Mouse (Mus musculus): Measurements from ENCODE around the gene Nptn. TPM values are rescaled to one million over a fixed set of nuclear protein-coding genes. Genes with fewer than 3 reads are reported as not detected.
A peak's percentile ranks its signal among the peaks of the same experiment; 100 is the strongest.
"Not testable (repeated sequence)": the region's sequence is repeated elsewhere in the genome, so short reads cannot be mapped to it uniquely, and the experiment has no call there.

Nptn gene
- polyA plus RNA-seq, 1 experiment from 2014 or later, result 124 TPM

DNA sequence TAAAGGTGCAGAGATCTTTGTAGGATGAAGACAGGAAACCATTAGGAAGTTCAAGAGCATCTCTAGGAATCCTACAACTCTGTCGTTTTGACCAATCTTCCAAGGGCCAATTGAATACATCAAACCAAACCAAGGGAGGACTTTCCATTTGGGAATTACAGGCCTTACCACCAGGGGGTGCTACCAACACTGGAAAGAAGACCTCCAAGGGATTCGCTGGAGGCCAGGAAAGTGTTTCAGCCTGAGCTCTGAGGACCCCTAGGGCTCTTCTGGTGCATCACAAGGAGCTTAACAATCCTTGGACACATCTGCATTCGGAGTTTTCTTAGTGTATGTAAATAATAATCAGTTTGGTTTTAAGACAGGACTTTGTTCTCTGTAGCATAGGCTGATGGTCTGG is 3.4 kb upstream of the Nptn start:
- Histone ChIP-seq H3K4me3 (no peak overlapping the region), H3K9me3 (no peaks in the 10 kb centered on the region), H3K4me2 (no peak overlapping the region), H3K4me1 (peaks cover 5% of the 10 kb centered on the region), H3K9ac (no peak overlapping the region), H3K36me3 (no peaks in the 10 kb centered on the region), H3K27me3 (no peaks in the 10 kb centered on the region), H3K27ac (no peak overlapping the region)
- WGBS, result 15% methylated on average over 3 of the region's 3 CpGs
- ATAC-seq (ENCODE audit: insufficient number of reproducible peaks, low FRiP score, low TSS enrichment, low read depth), result no peak

DNA sequence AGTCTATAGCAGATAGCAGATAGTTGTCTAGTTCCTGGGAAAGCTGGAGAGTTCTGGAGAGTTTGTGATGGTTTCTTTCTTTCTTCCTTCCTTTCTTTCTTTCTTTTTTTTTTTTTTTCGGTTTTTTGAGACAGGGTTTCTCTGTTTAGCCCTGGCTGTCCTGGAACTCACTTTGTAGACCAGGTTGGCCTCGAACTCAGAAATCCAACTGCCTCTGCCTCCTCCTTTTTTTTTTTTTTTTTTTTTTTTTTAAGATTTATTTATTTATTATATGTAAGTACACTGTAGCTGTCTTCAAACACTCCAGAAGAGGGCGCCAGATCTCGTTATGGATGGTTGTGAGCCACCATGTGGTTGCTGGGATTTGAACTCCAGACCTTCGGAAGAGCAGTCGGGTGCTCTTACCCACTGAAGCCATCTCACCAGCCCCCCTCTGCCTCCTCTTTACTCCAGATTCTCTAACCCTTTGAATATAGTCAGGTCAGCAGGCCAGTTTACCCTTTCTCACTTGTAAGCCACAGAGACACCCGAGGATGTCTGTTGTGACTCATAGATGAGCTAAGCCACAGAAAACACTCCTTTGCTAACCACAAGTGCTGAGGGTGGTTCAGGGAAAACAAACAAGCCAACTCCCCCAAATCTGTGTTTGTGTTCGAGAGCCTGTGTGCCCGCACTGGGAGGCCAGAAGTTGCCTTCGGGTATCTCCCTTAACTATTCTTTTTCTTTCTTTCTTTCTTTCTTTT is 1.4 kb upstream of the Nptn start:
- ATAC-seq (ENCODE audit: insufficient number of reproducible peaks, low FRiP score, low TSS enrichment, low read depth); H3K27me3 ChIP-seq; H3K36me3 ChIP-seq; H3K9me3 ChIP-seq; H3K4me2 ChIP-seq; H3K4me1 ChIP-seq; H3K9ac ChIP-seq; H3K27ac ChIP-seq; H3K4me3 ChIP-seq: not testable (repeated sequence)
- 78% methylated on average over 10 of the region's 10 CpGs for WGBS

DNA sequence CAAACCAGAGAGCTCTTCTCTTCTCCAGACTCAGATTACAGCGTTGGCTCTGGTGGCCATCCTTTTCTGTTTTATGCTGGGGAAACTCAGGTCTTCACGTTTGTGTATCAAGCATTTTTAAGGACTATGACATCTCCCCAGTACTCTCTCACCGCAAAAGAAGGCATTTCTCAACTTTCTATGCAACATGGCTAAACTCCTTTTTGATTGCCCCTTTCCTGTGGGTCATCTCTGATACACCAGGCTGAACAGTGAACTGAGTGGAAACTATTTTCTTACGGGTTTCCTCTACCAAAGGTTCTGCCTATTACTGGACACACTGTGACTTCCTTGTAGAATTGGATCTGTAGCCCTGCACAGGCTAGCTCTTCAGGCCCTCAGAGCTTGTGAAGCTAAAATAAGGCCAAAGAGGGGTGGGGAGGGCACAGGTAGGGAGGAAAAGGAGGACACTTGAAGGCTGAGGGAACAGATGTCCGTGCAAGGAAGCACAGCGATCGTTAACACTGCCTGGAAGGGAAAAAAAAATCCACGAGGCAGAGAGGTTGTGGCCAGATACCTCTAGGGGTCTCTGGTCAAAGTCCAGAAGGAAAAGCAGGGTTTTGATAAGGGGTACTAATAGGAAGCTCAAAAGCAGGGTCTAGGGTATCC is 633 bp upstream of the Nptn start:
- Histone ChIP-seq H3K4me3 (peak overlapping the region; percentile 92), H3K9me3 (no peaks in the 10 kb centered on the region), H3K27ac (peak overlapping the region; percentile 86), H3K27me3 (no peaks in the 10 kb centered on the region), H3K36me3 (no peaks in the 10 kb centered on the region), H3K4me2 (peak overlapping the region; percentile 63), H3K9ac (peak overlapping the region; percentile 42), H3K4me1 (peaks cover 5% of the 10 kb centered on the region)
- WGBS, result 30% methylated on average over 8 of the region's 8 CpGs
- ATAC-seq (ENCODE audit: insufficient number of reproducible peaks, low FRiP score, low TSS enrichment, low read depth), result no peak

DNA sequence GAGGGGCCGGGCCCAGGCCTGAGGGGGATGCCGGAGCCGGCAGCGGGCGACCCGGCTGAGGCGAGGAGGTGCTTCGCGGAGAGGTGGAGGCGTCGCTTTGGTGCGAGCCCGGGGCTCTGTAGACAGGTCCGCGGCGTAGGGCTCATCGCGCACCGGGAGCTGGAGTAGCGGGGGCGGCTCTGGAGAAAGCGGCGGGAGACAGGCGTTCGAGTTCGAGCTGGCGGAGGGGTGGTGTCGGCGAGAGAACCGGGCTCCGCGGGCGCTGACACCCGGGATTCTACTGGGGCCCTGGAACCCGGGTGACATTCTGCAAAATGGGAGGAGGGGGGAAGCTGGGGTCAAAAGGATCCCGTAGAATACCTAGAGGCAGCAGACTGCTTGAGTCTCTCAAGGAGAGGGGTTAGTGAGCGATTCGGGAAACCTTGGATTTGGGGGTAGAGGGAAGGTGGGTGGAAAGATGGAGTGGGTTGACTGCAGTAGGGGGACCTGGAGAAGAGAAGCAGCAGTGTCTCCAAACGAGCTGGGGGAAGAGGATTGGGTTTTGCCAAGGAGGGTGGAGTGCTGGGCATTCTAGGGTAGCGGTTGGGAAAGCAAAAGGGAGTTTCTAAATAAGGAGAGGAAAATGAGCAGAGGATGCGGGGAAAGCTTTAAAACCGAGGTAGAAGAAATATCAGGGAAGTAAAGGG is 684 bp downstream of the Nptn start:
- no peaks in the 10 kb centered on the region for H3K9me3 ChIP-seq
- H3K27ac ChIP-seq, result peak overlapping the region; percentile 96
- WGBS, result under 1% methylated on average over 42 of the region's 42 CpGs
- H3K4me2 ChIP-seq, result peak overlapping the region; percentile 56
- no peaks in the 10 kb centered on the region for H3K36me3 ChIP-seq
- peaks cover 5% of the 10 kb centered on the region for H3K4me1 ChIP-seq
- H3K27me3 ChIP-seq, result no peaks in the 10 kb centered on the region
- H3K4me3 ChIP-seq, result peak overlapping the region; percentile 92
- no peak; the same call in 1 of the 2 replicates for ATAC-seq (ENCODE audit: insufficient number of reproducible peaks, low FRiP score, low TSS enrichment, low read depth)
- H3K9ac ChIP-seq, result peak overlapping the region; percentile 99

DNA sequence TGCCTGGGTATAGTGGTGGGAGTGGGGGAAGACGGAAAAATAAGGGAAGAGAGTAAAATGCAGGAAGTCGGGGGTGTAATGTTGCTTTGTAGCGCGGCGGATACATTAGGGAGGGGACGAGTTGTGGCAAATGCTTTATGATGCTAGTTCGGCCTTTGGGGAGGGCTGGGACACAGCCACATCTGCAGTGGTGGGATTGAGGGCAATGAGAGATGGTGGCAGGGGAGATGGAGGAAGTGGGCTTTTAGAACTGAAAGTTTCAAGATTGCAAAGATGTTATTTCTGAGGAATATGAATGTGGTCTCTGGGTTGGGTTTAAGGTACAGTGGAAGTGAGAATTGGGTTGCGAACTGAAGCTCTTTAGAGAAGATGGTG is 1.2 kb downstream of the Nptn start:
- H3K9me3 ChIP-seq, result no peaks in the 10 kb centered on the region
- peak overlapping the region; percentile 99 for H3K9ac ChIP-seq
- H3K27ac ChIP-seq, result peak overlapping the region; percentile 96
- H3K4me2 ChIP-seq, result peak overlapping the region; percentile 56
- WGBS, result 2% methylated on average over 8 of the region's 8 CpGs
- H3K4me3 ChIP-seq, result peak overlapping the region; percentile 92
- no peaks in the 10 kb centered on the region for H3K27me3 ChIP-seq
- no peak for ATAC-seq (ENCODE audit: insufficient number of reproducible peaks, low FRiP score, low TSS enrichment, low read depth)
- peaks cover 5% of the 10 kb centered on the region for H3K4me1 ChIP-seq
- H3K36me3 ChIP-seq, result no peaks in the 10 kb centered on the region

DNA sequence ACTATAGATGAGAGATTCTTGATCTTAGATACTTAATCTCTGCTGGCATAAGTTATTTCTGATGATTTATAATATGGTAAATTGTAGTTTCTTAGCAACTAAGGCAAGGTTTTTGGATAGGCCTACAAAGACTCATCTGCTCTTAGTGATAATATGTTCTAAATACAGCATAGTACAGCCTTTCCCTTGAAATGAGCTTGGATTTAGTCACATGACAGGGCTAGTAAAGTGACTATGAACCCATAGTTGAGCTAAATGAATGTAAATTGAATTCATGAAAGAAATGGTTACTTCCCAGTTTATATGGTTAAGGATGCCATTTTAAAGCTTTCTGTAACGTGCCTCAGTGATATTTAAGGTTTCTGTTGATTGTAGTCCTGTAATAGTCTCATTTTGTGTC is 2.3 kb downstream of the Nptn start:
- H3K4me1 ChIP-seq, result peaks cover 5% of the 10 kb centered on the region
- H3K4me3 ChIP-seq, result no peak overlapping the region
- no peak overlapping the region for H3K27ac ChIP-seq
- H3K36me3 ChIP-seq, result no peaks in the 10 kb centered on the region
- no peaks in the 10 kb centered on the region for H3K27me3 ChIP-seq
- ATAC-seq (ENCODE audit: insufficient number of reproducible peaks, low FRiP score, low TSS enrichment, low read depth), result no peak
- H3K4me2 ChIP-seq, result no peak overlapping the region
- H3K9ac ChIP-seq, result no peak overlapping the region
- 78% methylated on average over 1 of the region's 1 CpGs for WGBS
- no peaks in the 10 kb centered on the region for H3K9me3 ChIP-seq

DNA sequence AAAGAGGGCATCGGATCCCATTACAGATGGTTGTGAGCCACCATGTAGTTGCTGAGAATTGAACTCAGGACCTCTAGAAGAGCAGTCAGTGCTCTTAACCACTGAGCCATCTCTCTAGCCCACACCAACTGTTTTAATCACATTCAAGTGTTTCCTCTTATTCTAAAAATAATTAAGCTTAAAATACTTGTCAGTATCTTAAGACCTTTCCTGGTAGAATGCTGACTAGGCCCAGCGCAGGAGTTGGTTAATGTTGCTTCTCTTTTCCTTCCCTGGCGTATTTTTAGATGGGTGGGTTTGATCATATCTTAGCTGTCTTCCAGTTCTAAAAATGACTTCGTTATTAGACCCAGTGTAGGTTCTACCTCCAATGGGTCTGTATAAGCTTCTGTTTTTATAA is 6.6 kb downstream of the Nptn start:
- Histone ChIP-seq H3K36me3 (no peaks in the 10 kb centered on the region), H3K27me3 (no peaks in the 10 kb centered on the region), H3K9ac (no peak overlapping the region), H3K4me3 (no peak overlapping the region), H3K4me1 (0 out of 2 replicates have a peak, but pooled peaks cover 3% of the 10 kb centered on the region), H3K27ac (no peak overlapping the region), H3K9me3 (no peaks in the 10 kb centered on the region), H3K4me2 (no peak overlapping the region)
- WGBS, result 90% methylated on average over 4 of the region's 4 CpGs
- ATAC-seq (ENCODE audit: insufficient number of reproducible peaks, low FRiP score, low TSS enrichment, low read depth), result no peak

DNA sequence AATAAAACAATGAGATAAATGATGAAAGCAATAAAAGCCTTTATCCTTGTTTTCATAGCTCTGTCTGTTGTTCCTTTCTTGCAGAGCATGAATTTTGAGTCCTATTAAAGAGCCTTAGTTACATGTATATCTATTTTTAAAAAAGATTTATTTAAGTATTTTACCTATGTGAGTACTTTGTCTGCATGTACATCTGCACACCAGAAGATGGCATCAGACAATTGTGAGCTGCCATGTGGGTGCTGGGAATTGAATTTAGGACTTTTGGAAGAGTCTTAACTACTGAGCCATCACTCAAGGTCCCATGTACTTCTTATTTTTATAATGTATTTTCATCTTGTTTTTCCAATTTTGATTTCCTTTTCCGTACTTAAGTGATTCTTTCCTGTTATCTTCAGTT is 13.3 kb downstream of the Nptn start:
- H3K4me2 ChIP-seq, result no peak overlapping the region
- 96% methylated on average over 1 of the region's 1 CpGs for WGBS

DNA sequence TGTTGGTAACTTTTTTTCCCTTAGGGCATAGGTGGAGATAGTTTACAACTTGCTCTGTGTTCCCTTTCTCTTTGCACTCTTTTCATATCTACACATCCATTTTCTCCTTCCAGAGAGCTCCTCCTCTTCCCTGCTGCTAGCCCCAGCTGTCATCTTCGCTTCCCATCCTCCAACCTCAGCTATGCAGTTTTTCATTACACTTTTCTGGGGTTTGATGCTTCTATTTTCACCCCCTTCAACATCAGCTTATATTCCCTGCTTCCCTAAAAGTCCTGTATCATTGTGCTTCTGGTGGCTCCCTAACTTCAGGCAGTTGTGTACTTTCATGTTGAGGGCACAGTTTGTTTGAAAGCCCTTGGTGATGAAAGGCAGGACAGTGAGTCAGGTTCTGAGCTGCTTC is 31.8 kb downstream of the Nptn start:
- Histone ChIP-seq H3K4me2 (no peak overlapping the region), H3K9ac (no peak overlapping the region), H3K9me3 (no peaks in the 10 kb centered on the region), H3K36me3 (no peaks in the 10 kb centered on the region), H3K4me3 (no peak overlapping the region), H3K27me3 (no peaks in the 10 kb centered on the region), H3K27ac (no peak overlapping the region), H3K4me1 (no peaks in the 10 kb centered on the region)
- ATAC-seq (ENCODE audit: insufficient number of reproducible peaks, low FRiP score, low TSS enrichment, low read depth), result no peak
- WGBS, result 88% methylated on average over 1 of the region's 1 CpGs

More for the DNA sequence above, 13.3 kb downstream of the Nptn start:
- no peak for ATAC-seq (ENCODE audit: insufficient number of reproducible peaks, low FRiP score, low TSS enrichment, low read depth)
- no peak overlapping the region for H3K27ac ChIP-seq
- no peaks in the 10 kb centered on the region for H3K9me3 ChIP-seq
- H3K4me3 ChIP-seq, result no peak overlapping the region
- H3K9ac ChIP-seq, result no peak overlapping the region
- no peaks in the 10 kb centered on the region for H3K27me3 ChIP-seq
- 0 out of 2 replicates have a peak, but pooled peaks cover 3% of the 10 kb centered on the region for H3K4me1 ChIP-seq
- no peaks in the 10 kb centered on the region for H3K36me3 ChIP-seq

DNA sequence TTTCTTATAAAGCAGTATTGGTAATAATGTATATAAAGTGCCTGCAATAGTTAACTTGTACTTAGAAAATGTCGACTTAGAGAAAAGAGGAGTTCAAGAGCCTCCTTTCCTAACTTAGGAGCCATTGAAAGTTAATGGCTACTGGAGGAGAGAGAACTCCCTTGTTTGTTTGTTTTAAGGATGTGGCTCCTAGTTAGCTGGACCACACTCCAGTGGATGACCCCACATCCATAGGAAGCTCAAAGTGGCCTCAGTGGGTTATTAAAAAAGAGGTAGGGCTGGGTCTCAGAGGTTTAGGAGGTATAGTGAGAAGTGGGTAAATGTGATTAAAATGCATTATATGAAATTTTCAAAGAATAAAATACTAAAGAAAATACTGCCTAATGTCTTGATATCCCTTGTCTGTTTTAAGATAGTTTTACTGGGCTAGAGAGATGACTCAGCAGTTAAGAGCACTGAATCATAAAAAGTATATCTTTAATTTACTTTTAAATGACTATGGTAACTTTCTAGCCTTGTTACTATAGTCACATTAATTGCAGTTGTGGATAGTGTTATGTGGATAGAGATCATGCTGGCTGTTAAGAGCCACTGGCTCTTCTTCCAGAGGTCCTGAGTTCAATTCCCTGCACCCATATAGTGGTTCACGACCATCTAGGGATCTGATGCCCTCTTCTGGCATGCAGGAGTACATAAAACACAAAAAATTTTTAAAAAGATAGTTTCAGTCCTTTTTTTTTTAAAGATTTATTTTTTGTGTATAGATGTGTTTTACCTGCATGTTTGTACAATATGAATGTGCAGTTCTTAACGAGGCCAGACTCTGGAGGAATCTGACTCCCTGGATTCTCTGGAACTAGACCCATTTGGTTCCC is 33.3 kb downstream of the Nptn start:
- Histone ChIP-seq H3K27me3 (no peaks in the 10 kb centered on the region), H3K4me3 (no peak overlapping the region), H3K9ac (no peak overlapping the region), H3K4me2 (no peak overlapping the region), H3K4me1 (no peaks in the 10 kb centered on the region), H3K36me3 (no peaks in the 10 kb centered on the region), H3K27ac (no peak overlapping the region), H3K9me3 (no peaks in the 10 kb centered on the region)
- ATAC-seq (ENCODE audit: insufficient number of reproducible peaks, low FRiP score, low TSS enrichment, low read depth), result no peak
- 69% methylated on average over 3 of the region's 3 CpGs for WGBS

DNA sequence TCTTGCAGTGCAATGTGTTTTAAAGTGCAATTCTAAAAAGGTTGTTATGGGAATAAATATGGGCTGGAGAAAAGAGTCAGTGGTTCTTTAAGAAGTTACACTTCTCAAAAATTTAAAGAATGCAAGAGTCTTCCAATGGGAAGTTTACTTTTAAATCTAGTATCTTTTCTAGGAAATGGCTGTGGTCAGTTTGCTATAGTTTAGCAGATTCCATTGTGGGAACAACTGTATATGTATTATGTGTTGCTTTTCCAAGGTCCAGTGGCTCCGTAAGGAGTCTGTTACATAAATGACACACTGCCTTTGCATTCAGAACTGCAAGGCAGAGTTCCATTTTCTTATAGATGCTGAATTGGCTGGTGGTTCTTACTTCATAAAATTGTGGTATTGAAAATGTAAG is 41.0 kb downstream of the Nptn start:
- no peak for ATAC-seq (ENCODE audit: insufficient number of reproducible peaks, low FRiP score, low TSS enrichment, low read depth)
- H3K4me3 ChIP-seq, result no peak overlapping the region
- no peaks in the 10 kb centered on the region for H3K27me3 ChIP-seq
- no peaks in the 10 kb centered on the region for H3K4me1 ChIP-seq
- H3K27ac ChIP-seq, result 0 out of 2 replicates have a peak overlapping the region, but pooled peaks have one; percentile 2
- WGBS, result 74% methylated on average over 1 of the region's 1 CpGs
- no peaks in the 10 kb centered on the region for H3K9me3 ChIP-seq
- peaks cover 3% of the 10 kb centered on the region; the same call in 1 of the 2 replicates for H3K36me3 ChIP-seq
- no peak overlapping the region for H3K9ac ChIP-seq
- H3K4me2 ChIP-seq, result no peak overlapping the region

Measured in limb, embryonic 15.5 days (tissue).